Mouse (Mus musculus) small intestine, adult 10 weeks (tissue): Measurements from ENCODE around the gene Cabp2. TPM values are rescaled to one million over a fixed set of nuclear protein-coding genes. Genes with fewer than 3 reads are reported as not detected.

ENCODE experiments used
- polyA plus RNA-seq: library from polyadenylated mRNA; stranded (reverse); fragments of 350-450 nt; fragmentation: Illumina TruSeq; extraction: RNeasy Lipid Tissue Mini Kit (QIAGEN cat#74804); gene quantifications from one replicate; pipeline ENCODE4 v1.2.3, GENCODE M21; 2014; ENCODE audit warnings: low replicate concordance

Cabp2 gene
- not detected for polyA plus RNA-seq

GRCm38 (mm10) chr19:4081394-4081793, at the start of gene Cabp2:
Gene Cabp2, plus strand, starts transcription at chr19:4081578.

GRCm38 (mm10) chr19:4037788-4038232, 43.6 kb upstream of the Cabp2 start, which contains the start of gene Gstp1:
Gene Gstp1, minus strand, starts transcription at chr19:4037985.

GRCm38 (mm10) chr19:4045966-4046865, 35.2 kb upstream of the Cabp2 start, which contains the start of gene Gstp2:
Gene Gstp2, minus strand, starts transcription at chr19:4046023.

GRCm38 (mm10) chr19:4059069-4059740, 22.2 kb upstream of the Cabp2 start, which contains the start of gene Gstp3:
Gene Gstp3, minus strand, starts transcription at chr19:4059569.

GRCm38 (mm10) chr19:4096642-4097440, 15.5 kb downstream of the Cabp2 start, which contains the start of gene Cdk2ap2:
Gene Cdk2ap2, plus strand, starts transcription at chr19:4097182.

GRCm38 (mm10) chr19:4099837-4100717, 18.7 kb downstream of the Cabp2 start, which contains the start of gene Pitpnm1:
Gene Pitpnm1, plus strand, starts transcription at chr19:4099998.

GRCm38 (mm10) chr19:4125741-4126696, 44.6 kb downstream of the Cabp2 start, which contains the start of gene Aip:
Gene Aip, minus strand, starts transcription at chr19:4125858.

Other genes starting within 250 kb of the Cabp2 start
- gene Chka, start 229.8 kb upstream of the Cabp2 start, polyA plus RNA-seq, result 266 TPM
- 1.8 TPM for gene Tcirg1, start 174.4 kb upstream of the Cabp2 start, polyA plus RNA-seq
- 0.63 TPM for gene Ndufs8, start 168.8 kb upstream of the Cabp2 start, polyA plus RNA-seq
- 1.9 TPM for gene Aldh3b1, start 151.8 kb upstream of the Cabp2 start, polyA plus RNA-seq
- 0.33 TPM for gene Unc93b1, start 146.4 kb upstream of the Cabp2 start, polyA plus RNA-seq
- not detected for gene Aldh3b3, start 122.9 kb upstream of the Cabp2 start, polyA plus RNA-seq
- gene Aldh3b2, start 109.2 kb upstream of the Cabp2 start, polyA plus RNA-seq, result not detected
- gene Acy3, start 95.0 kb upstream of the Cabp2 start, polyA plus RNA-seq, result 5.0 TPM
- gene Tbx10, start 88.8 kb upstream of the Cabp2 start, polyA plus RNA-seq, result not detected
- gene Nudt8, start 81.0 kb upstream of the Cabp2 start, polyA plus RNA-seq, result not detected
- gene Gm49405, start 81.0 kb upstream of the Cabp2 start, polyA plus RNA-seq, result 0.19 TPM
- gene Doc2g, start 78.3 kb upstream of the Cabp2 start, polyA plus RNA-seq, result not detected
- gene Ndufv1, start 68.8 kb upstream of the Cabp2 start, polyA plus RNA-seq, result 2.5 TPM
- 15.3 TPM for gene Gstp1, start 43.6 kb upstream of the Cabp2 start, polyA plus RNA-seq
- gene Gstp2, start 35.6 kb upstream of the Cabp2 start, polyA plus RNA-seq, result 8.5 TPM
- not detected for gene Gstp3, start 22.0 kb upstream of the Cabp2 start, polyA plus RNA-seq
- 2.9 TPM for gene Cdk2ap2, start 15.6 kb downstream of the Cabp2 start, polyA plus RNA-seq
- gene Pitpnm1, start 18.4 kb downstream of the Cabp2 start, polyA plus RNA-seq, result 0.93 TPM
- not detected for gene Aip, start 44.3 kb downstream of the Cabp2 start, polyA plus RNA-seq
- not detected for gene Gpr152, start 58.2 kb downstream of the Cabp2 start, polyA plus RNA-seq
- 0.71 TPM for gene Cabp4, start 62.5 kb downstream of the Cabp2 start, polyA plus RNA-seq
- gene Coro1b, start 67.0 kb downstream of the Cabp2 start, polyA plus RNA-seq, result 9.9 TPM
- 1.9 TPM for gene Ptprcap, start 72.0 kb downstream of the Cabp2 start, polyA plus RNA-seq
- gene Rps6kb2, start 81.8 kb downstream of the Cabp2 start, polyA plus RNA-seq, result 1.9 TPM
- 0.67 TPM for gene Carns1, start 93.9 kb downstream of the Cabp2 start, polyA plus RNA-seq
- 0.56 TPM for gene Tbc1d10c, start 109.7 kb downstream of the Cabp2 start, polyA plus RNA-seq
- 39.0 TPM for gene Ppp1ca, start 110.5 kb downstream of the Cabp2 start, polyA plus RNA-seq
- gene Rad9a, start 120.1 kb downstream of the Cabp2 start, polyA plus RNA-seq, result 1.7 TPM
- gene Clcf1, start 132.7 kb downstream of the Cabp2 start, polyA plus RNA-seq, result 0.33 TPM
- gene AC109138.7, start 132.8 kb downstream of the Cabp2 start, polyA plus RNA-seq, result not detected
- not detected for gene Pold4, start 150.3 kb downstream of the Cabp2 start, polyA plus RNA-seq
- 4.9 TPM for gene Ssh3, start 187.6 kb downstream of the Cabp2 start, polyA plus RNA-seq
- gene Ankrd13d, start 201.6 kb downstream of the Cabp2 start, polyA plus RNA-seq, result not detected
- 13.4 TPM for gene Grk2, start 224.6 kb downstream of the Cabp2 start, polyA plus RNA-seq